Mouse (Mus musculus) spleen, adult 2 months (tissue): ENCODE results near the gene Ccdc141.

ENCODE experiments used
- CTCF ChIP-seq: fragments of 200-500 bp; IDR thresholded peaks from 2 replicates; pipeline ENCODE4 v1.5.1; 2011; ENCODE audit warnings: mild to moderate bottlenecking, inconsistent platforms; ENCODE audit not compliant: insufficient read depth, insufficient read length, insufficient replicate concordance; ENCODE audit errors: extremely low read depth
- POLR2A ChIP-seq: fragments of 200-500 bp; IDR thresholded peaks from 2 replicates; pipeline ENCODE4 v1.6.1; 2011; ENCODE audit warnings: low read depth, low read length, inconsistent platforms

DNA sequence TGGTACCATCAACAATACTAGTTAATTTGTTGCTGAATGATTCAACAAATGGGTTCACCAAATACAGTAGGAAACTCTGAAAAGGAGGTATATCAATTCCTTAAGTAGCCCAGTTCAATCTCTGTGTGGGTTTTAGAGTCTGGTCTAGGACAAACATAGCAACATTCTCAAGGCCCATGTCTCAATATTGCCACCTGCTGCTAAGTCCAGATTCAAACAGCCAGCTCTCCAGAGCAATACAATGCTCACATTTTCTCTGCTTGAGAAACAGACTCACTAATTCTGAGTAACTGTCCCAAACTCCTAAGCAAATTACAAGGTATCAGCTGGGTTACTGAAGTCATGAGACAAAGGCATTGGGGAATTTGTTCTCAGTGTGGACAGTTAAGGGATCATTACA lies 85.8 kb downstream of the Ccdc141 start:
- TF ChIP-seq CTCF, result no peak
- no peak for TF ChIP-seq POLR2A
